Mouse (Mus musculus) lung, postnatal 0 days (tissue): ENCODE data around the gene Shb.

Source experiments
- CTCF ChIP-seq: IDR thresholded peaks from 2 replicates; pipeline ENCODE4 v1.5.1; 2016; ENCODE audit warnings: antibody characterized with exemption, mild to moderate bottlenecking
- EP300 ChIP-seq: IDR thresholded peaks from 2 replicates; pipeline ENCODE4 v1.6.1; 2016; ENCODE audit warnings: antibody characterized with exemption, mild to moderate bottlenecking, control low read depth

DNA sequence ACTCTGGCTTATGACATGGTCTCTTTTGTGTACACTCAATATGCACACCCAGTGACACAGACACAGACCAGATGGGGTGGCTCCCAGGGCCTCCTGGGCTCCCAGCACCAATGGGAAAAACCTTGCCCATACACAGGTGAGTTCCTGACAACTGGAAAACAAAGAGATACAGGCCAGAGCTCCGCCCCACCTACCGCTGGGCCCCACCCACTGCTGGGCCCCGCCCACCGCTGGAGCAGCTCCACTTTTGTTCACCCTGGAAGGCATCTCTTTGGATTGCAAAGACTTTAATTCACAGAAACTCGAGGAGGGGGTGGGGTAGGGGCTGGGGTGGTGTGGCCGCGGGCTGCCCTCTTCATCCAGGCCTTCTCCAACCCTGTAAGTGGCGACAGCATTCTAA is 108.9 kb downstream of the Shb start:
- no peak for TF ChIP-seq CTCF
- TF ChIP-seq EP300, result no peak
